Mouse (Mus musculus) layer of hippocampus, adult 11-12 months (tissue): ENCODE measurements at regions not wholly inside any gene's neighbourhood (a gene's known extent, or its start where the extent isn't known, plus 50 kb on each side); places are given as distances from the start of the nearest gene placed in this dataset.

Experiments used
- DNase-seq: peaks from one replicate; pipeline ENCODE4 v3.0.0; 2022; ENCODE audit warnings: low spot score

DNA sequence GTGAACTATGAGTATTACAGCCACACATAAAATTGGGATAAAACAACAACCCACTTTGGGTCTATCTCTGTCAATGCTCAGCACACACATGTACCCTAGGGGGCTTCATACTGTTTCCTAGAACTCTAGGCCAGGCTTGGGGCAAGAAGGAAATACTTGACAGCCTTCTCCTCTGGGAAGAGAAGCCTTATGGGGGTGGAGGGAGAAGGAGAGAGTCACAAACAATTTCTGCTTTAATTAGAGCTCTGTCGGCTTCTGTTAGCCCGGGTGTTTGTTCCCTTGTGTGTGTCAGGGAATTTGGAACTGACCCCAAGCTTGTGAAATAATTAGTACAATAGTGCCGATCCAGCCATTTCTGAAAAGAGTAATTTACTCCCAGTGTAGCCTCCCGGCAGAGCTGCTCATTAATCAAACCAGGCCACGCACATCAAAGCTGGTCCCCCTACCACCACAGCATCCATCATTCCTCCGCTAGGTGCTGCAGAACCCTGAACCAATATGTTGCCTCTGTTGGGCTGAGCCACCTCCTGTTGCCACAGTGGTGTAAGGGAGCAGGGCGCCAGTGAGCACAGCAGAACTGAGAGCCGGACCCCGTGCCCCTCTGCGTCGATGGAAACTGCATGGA is 307.3 kb downstream of the Tmem114 start:
- DNase-seq, result peak; percentile 20

DNA sequence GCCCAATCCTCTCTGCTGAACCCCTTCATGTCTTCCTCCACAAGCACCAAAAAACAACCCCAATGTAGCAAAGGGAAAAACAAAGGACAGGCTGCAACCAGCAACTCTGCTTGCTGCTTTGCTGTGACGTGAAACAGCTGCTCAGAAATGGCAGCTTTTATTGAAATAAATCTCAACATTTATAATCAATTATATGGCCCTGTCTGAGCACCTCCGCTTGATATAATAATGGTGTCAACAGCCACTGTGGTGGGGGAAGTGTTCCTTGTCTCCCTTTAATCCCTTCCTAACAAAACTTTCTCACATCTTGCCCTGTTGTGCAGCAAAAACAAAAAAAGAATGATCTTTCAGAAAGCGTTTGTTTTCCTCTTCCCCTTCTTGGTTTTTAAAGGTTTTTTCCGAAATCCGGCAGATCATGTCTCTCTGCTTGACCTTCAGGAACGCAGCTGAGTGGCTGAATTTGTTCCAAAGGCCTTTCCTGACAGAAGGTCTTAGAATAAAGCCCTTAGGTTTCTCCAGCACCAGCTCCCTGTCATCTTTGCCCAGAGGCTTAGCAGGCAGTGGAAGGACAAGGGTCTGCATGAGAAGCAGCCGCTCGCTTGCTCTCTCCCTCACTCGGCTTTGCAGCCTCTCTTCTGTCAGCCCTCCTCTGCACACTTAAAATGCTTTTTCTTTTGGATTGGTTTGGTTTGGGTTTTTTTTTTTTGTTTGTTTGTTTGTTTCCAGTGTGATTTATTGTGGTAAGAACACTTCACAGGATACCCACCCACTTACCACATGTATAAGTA is 313.4 kb downstream of the Tmem114 start:
- DNase-seq, result no peak

DNA sequence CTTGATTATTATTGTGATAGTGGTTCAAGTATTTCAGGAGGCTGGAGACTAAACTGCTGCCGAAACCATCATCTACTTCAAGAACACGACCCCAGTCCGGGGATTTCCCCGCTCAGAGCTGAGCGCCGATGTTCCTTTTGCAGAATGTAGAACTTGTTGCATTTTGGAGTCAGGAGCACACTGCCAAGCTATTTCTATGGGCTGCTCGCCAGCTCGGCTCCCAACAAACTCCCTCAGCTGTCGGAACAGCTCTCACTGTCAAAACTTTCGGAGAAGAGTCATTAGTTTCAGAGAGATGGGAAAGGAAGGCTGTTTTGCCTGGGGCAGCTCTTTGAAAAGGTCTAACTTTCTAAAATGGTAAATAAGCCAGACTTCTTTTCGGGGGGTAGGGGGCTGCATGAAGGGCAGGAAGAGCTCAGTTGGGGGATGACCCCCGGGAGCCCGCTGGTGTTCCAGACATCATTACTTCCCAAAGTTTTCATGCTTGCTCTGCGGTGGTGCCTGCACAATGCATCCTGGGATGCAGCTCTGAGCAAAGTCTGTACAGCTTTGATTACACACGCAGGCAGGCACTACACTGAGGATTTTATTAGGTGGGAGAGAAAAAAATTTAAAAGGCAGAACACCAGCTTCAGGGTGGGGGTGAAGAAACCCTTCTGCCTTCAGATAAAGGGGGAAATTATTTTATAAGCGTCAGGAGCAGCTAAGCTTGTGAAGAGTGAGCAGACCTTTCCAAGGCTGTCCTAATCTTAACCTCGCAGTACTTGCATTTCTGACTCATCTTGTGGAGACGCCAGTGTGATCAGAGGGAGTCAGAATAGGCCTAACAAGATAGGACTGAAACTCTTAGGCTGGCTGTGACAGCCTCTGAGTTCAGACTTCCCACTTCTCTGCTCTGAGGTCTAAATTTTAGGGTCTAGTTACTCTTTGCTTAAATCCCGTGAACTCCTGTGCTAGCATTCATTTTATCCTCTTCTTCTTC is 316.5 kb downstream of the Tmem114 start:
- DNase-seq, result peak; percentile 57

DNA sequence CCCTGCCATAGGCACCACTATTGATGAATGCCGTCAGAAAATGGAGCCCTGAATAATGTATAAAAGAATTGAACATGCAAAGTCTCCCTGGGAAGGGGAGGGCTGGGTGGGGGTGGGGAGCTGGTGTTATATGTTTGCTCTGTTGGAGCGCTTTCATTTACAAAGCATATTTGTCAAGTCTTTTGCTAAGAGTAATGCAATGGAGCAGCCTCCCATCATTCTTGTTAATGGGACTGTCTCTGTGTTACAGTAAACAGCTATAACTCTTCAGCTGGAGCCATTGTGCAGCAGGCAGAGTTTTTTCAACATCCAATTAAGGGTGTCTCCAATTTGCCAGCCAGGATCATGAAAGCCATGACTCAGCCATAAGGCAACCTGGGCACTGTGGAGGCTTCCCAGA is 345.9 kb downstream of the Tmem114 start:
- no peak for DNase-seq

DNA sequence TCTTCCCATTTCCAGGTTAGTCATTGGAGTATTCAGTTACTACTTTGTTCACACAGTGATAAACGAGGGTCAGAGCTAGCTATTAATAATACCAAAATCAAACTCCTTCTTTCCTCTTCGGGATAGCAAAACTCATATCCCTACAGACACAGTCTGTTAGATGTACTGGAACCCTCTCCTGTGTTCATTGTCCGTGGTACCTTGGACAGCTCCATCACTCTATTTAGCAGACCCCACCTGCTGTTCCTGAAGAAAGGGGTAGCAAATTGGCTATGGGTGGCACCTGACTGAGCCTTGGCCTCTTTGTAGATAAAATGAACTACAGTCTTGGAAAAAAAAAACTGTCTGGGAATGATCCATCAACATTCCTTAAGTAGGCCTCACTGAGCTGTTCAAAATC is 346.5 kb downstream of the Tmem114 start:
- DNase-seq, result no peak

DNA sequence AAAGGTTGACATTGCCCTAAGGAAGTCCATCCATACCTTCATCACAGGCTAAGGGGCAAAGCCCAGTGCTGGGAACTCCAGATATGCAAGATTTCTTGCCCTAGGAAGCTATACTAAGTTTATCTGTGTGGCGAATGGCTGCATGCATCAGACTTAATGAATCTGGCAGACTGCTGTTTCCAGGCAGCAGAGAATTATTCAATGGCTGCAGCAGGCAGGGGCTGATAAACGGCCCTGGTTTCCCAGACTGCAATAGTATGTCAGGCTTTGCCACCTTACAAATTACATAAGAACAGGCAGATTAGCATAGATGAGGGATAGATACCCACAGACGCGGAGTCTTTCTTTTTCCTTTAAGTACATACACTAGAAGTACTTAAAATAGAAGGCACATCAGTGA is 350.2 kb downstream of the Tmem114 start:
- no peak for DNase-seq

DNA sequence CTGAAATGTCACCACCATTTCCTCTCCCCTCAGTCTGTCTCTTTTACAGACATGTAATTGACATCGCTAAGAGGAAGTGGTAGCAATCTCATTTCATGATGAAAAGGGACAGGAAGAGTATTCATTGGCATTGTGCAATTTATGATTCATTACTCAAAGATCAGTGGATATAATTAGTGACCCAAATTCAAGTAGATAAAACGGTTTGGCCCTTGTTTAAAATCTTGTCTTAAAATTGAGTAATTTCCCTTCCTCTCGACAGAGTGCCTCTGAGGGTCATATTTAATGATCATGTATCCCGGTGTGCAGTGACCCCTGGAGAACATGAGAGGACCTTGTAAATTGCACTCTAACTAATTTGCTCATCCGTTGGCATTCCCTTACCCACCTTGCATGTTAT is 371.0 kb downstream of the Tmem114 start:
- DNase-seq, result no peak

DNA sequence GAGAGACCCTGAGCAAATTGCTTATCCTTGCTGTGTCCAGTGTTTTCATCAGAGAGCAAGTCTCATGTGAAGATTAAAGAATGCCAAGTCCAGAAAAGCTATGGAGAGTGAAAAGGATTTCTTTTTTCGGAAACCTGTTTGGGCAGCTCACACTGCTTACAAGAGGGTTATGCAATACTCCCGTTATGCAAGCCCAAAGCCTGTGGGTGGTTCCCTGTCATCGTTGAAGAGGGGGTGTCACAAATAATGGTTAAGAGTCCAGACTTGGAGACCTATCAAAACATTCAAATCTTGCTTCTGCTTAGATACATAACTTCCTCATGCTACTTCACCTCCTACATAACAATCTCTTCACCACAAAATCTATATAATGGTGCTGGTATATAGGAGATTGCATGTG is 416.0 kb downstream of the Tmem114 start:
- DNase-seq, result peak; percentile 39

DNA sequence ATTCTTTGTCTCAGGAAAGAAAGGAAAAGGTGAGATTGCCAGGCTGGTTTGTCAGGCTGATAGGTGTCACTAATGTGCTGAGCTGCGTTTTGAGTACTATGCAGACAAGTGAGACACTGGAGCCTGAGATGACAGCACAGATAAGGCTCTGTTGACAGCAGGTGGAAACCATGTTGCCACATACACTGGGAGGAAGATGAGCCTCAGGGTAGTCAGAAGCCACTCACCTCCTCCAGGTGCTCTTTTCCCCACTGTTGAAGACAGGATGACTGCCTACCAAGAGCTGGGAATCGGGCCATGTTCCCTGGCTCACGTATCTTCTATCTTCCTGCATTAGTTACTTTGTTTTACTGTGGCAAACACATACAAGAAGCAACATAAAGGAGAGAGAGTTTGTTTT is 418.3 kb downstream of the Tmem114 start:
- DNase-seq, result no peak

DNA sequence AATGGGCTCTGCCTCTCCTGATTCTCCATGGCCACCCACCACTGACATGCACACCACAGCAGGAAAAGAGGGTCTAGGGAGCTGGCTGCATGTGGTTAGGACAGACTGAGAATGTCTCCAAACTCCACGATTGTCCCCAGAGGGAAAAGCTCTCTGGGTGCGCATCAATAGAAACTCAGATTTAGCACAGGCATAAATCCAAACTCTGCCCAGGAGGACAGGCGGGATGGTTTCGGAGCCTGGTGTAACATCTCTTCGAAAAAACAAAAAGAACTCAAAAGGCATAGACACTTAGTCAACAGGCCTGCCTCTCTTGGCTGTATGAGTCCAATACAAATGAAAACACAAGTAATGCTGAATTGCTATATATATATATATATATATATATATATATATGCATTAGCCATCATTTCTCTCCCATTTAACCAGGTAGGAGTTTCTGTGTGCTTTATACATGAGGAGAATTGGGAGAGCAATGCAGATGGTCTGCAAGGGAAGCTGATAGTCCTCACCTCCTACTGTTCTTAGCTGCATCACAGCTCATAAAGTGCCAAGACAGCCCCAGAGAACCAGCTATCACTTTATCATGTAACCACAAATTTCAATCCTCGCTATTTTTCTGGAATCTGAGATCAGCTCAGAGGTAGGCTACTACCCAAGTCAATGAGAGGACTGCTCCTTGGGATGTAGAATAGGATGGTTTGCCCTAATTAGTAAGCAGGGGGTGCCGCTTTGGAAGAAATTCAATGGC is 422.4 kb downstream of the Tmem114 start:
- no peak for DNase-seq

DNA sequence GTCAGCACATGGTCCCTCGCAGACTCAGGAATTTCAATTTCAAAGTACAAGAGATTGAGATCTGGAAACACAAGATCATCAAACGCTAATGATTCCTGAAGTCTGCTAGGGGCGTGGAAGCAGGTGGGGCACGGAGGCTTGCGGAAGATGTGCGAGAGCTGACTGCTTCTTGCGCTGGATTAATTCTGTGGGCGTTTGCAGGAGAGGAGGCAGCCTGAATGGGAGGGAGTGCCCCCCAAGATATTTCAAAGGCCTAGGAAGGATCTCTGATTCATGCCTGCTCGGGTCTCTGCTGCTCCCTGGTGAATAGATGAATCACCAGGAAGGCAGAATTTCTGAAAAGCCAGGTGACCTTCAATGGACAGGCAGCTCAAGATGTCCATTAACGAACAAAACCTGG is 442.1 kb downstream of the Tmem114 start:
- no peak for DNase-seq

DNA sequence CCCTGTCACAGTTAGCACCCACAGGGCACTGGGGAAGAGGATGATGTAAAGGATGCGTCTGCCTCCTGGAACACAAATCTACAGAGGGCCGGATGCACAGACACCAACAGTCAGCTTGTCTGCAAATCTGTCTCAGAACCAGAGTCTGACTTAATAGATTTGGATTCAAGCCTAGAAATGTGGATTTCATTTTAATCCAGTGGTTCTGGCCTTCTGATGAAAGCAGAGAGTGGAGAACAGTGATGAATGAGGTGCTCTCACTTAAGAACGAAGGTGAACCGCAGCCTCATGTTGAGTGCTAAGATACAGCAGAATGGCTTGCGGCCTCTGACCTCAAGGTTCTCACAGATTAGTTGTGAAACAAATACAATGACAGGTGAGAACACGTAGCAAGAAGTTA is 446.5 kb downstream of the Tmem114 start:
- no peak for DNase-seq

DNA sequence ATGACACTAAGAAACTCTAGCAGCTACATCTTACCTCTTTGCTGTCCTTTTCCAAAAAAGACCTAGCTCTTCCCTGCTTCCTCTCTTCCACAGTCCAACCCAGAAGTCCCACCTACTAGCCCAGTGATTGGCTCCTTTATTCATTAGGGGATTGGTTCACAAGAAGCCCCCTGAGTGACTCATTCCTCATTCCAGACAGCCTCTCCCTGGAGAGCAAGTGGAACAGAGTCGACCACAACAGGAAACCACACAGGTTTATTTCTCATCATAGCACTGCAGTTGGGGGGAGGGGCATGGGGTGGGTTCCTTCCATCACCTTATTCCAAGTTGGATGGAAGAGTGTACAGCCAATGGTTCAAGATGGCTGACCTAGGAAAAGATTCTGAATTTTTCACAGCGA is 473.3 kb downstream of the Tmem114 start:
- no peak for DNase-seq

DNA sequence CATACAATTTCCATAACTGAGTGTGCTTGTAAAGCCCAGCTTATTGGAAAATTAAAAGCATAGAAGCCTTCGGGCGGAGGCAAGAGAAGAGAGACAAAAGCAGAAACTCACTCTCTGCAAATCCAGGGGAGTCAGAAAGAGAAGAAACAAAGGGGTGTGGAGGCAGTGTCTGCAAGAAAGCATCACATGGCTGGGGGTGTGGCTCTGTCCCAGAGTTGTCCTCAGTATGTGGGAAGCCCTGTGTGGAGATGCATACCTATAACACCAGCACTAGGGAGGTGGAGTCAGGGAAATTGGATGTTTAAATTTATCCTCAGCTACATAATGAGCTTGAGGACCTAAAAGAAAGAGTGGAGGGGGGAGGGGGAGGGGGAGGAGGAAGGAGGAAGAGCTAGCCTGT is 482.6 kb downstream of the Tmem114 start:
- DNase-seq, result no peak

DNA sequence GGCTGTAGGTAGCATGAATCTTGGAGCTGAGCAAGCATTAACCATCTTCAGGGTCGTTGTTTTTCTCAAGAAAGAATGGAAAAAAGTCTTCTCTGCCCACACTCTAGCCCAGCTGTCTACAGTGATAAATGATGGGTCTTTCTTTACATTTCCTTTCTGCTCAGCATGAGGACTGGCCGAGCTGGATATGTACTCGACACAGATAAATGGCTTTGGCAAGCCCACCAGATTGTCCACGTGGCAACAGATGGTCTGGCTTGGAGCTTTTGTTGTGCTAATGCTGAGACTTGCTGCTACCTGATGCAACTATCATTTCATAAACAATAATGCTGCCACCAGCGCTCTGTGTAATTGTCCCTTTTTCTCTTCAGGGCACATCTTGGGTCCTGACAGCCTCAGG is 487.8 kb downstream of the Tmem114 start:
- no peak for DNase-seq

DNA sequence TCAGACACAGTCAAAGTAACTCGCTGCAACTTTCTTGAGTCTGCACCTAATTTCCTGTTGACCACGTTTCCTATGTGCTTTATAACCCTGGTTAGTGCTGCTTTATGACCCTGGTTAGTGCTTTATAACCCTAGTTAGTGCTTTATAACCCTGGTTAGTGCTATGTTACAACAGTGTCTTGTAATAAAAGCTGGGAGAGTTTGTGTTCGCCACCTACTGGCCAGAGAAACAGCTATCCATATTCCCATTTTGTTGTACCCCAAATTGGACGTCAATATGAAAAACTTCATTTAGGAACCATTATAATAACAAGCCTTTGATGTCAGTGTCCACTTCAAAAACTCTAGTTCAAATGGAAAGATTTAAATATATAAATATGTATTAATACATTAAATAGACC is 492.6 kb downstream of the Tmem114 start:
- DNase-seq, result no peak

DNA sequence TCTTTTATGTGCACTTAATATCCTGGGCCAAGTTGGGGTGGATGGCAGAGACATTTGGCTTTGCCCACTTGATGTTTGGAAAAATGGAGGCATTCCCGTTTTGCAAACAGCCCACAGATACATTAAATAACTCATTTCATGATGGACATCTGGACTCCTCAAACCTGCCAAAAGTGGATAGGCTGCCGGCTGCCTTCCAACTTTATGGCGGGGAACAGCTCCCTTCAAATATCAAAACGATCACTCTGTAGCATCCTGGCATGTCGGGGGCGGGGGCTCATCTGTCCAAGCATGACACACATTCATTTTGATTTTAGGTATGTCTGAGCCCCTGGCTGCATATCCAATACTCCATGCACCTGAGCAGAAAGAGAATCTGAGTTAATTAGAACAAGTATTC is 493.3 kb downstream of the Tmem114 start:
- DNase-seq, result no peak

DNA sequence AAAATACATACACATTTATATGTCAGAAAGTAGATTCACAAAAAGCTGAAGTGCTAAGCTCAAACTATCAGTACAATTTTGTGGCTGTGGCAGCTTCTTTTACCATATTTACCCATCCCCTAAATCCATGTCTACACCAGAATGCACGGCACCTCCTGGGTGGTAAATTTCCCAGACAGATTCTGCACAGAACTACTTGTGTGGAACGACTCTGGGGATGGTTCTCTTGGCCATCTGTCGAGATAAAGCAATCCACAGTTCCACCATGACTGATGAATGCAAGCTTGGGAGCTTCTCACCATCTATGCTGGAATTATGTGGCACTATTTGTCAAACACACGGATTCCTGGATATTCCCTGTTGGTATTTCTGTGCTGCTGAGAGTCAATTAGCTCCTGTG is 495.8 kb downstream of the Tmem114 start:
- peak; percentile 60 for DNase-seq

DNA sequence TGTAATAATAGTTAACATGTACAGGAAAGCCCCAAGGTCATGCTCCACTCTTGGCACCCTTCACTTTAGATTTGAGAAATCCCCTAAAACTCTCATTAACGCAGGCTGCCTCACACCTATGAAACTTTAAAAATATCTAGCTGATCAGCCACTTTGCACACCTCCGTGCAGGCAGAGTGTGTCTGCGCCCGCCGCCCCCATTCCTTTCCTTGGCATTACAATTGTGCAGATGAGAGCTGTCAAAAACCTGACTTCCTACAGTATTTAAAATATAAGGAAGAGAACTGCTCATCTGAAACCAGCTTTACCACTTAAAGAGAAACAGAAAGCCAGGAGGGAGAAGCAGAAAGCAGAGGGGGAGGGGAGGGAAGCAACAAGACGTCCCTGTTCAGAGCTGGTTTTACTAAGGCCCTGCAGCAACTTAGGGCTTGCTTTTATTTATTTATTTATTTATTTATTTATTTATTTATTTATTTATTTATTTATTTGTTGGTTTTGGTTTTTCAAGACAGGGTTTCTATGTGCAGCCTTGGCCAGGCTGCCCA is 496.5 kb downstream of the Tmem114 start:
- DNase-seq, result peak; percentile 9

DNA sequence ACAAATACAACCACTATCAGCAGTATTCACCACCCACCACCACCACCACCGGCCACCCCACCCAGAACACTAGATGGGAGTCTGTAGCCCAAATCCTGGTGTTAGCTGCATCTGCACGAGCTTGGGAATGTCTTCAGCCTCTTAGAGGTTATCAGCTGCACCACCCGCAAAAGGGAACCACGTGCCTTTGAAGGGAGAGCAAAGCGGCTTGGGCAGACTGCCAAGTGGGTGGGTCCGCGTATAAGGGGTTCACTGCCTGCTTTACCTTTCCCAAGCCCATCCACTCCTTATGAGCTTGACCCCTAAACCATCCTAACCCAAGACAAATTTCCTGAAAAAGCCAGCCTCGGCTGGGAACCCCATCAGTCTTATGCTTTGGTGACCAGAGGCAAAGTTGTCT is 497.2 kb downstream of the Tmem114 start:
- no peak for DNase-seq

DNA sequence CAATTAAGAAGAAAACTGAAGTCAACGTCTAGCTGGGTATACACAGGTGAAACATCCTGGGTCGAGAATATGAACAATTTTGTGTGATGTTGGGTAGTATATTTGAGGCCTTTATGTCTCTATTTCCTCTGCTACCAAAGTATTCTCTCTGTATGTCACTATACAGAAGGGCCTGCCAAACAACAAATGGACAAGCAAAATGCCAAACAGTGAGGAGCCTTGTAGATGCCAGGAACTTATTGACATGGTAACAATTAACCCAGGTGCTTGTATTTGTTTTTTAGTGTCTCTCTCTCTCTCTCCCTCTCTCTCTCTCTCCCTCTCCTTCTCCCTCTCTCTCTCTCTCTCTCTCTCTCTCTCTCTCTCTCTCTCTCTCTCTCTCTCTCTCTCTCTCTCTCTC is 529.1 kb downstream of the Tmem114 start:
- DNase-seq, result no peak

DNA sequence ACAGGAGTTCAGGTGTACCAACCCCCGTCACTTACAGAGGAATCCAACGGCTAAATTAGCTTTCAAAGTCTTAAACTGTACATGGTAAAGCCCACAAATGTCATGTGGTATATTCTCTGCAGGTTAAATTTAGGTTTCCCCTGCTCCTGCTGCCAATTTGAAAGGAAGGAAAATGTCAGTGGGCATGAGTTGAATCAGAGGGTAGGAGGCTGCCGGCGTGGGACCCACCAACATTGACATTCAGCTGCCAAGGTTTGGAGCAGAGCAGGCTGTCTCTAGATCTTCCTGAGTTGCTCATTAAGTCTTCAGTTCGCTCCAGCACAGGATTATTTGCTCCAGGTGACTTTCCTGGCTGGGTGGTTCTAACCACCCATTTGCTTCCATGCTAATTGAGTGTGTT is 532.1 kb downstream of the Tmem114 start:
- no peak for DNase-seq
